Mouse (Mus musculus) regulatory T cell (primary cell): ENCODE results near the gene Ppt2.

Experiments
- in situ Hi-C: fragments of 300-600 bp; cut with MboI, MseI; formaldehyde crosslinking; loops from one replicate; pipeline ENCODE4 v1.15.1; 2025; ENCODE audit warnings: high pct_unique_total_duplicates

The Ppt2 gene

GRCm38 (mm10) chr17:34640778-34641601 is 12.7 kb upstream of the Ppt2 start:
- in situ Hi-C loops, result loop anchor here (10.0 kb wide), 1 partner anchor 606 kb away; the partner anchor contains the start of genes Col11a2, Rxrb and Slc39a7

- in situ Hi-C loops, result loop anchor here (10.0 kb wide), 1 partner anchor 605 kb away; the partner anchor contains the start of genes Col11a2, Rxrb and Slc39a7
Observed at GRCm38 (mm10) chr17:34639461-34640255, 11.3 kb upstream of the Ppt2 start.

- in situ Hi-C loops, result no loop called here
Observed at GRCm38 (mm10) chr17:34637459-34637858, 9.1 kb upstream of the Ppt2 start.

- in situ Hi-C loops, result no loop called here
Observed at GRCm38 (mm10) chr17:34635671-34636070, 7.4 kb upstream of the Ppt2 start.

GRCm38 (mm10) chr17:34632261-34632691 is 4.0 kb upstream of the Ppt2 start:
- in situ Hi-C loops, result no loop called here

- in situ Hi-C loops, result no loop called here
Observed at GRCm38 (mm10) chr17:34631647-34632046, 3.3 kb upstream of the Ppt2 start.

- in situ Hi-C loops, result no loop called here
Observed at GRCm38 (mm10) chr17:34630761-34631301, 2.5 kb upstream of the Ppt2 start.

- in situ Hi-C loops, result no loop called here
Observed at GRCm38 (mm10) chr17:34629796-34630603, 1.7 kb upstream of the Ppt2 start.

- in situ Hi-C loops, result no loop called here
Observed at GRCm38 (mm10) chr17:34629221-34629751, 976 bp upstream of the Ppt2 start, which contains the start of gene Prrt1. Gene Prrt1 (plus strand): TSS chr17:34629533.

GRCm38 (mm10) chr17:34628644-34628967 is 296 bp upstream of the Ppt2 start:
- in situ Hi-C loops, result no loop called here

GRCm38 (mm10) chr17:34627093-34627942 is 992 bp downstream of the Ppt2 start:
- in situ Hi-C loops, result no loop called here

- in situ Hi-C loops, result no loop called here
Observed at GRCm38 (mm10) chr17:34626773-34627092, 1.6 kb downstream of the Ppt2 start.

GRCm38 (mm10) chr17:34626062-34626772 is 2.1 kb downstream of the Ppt2 start:
- in situ Hi-C loops, result no loop called here

GRCm38 (mm10) chr17:34624981-34625380 is 3.3 kb downstream of the Ppt2 start:
- in situ Hi-C loops, result loop anchor here (25.0 kb wide), 1 partner anchor 713 kb away; the partner anchor contains the start of genes Daxx, Platr17, Tapbp and Zbtb22

GRCm38 (mm10) chr17:34623161-34623560 is 5.1 kb downstream of the Ppt2 start:
- in situ Hi-C loops, result loop anchor here (25.0 kb wide), 1 partner anchor 711 kb away; the partner anchor contains the start of genes Daxx, Platr17, Tapbp and Zbtb22

- in situ Hi-C loops, result loop anchor here (25.0 kb wide), 1 partner anchor 709 kb away; the partner anchor contains the start of genes Daxx, Platr17, Tapbp and Zbtb22
Observed at GRCm38 (mm10) chr17:34621006-34621405, 7.3 kb downstream of the Ppt2 start.

GRCm38 (mm10) chr17:34618999-34619398 is 9.3 kb downstream of the Ppt2 start:
- in situ Hi-C loops, result loop anchor here (25.0 kb wide), 1 partner anchor 707 kb away; the partner anchor contains the start of genes Daxx, Platr17, Tapbp and Zbtb22

- in situ Hi-C loops, result loop anchor here (25.0 kb wide), 1 partner anchor 704 kb away; the partner anchor contains the start of genes Daxx, Platr17, Tapbp and Zbtb22
Observed at GRCm38 (mm10) chr17:34615871-34616270, 12.4 kb downstream of the Ppt2 start, which contains the start of gene Egfl8. Gene Egfl8 (minus strand): TSS chr17:34615971.

- in situ Hi-C loops, result loop anchor here (5.0 to 25.0 kb wide), 3 partner anchors 47 to 702 kb away; partner anchors contain the start of genes Daxx, Platr17, Tapbp and Zbtb22
Observed at GRCm38 (mm10) chr17:34613830-34614229, 14.5 kb downstream of the Ppt2 start.
